Mouse (Mus musculus): ENCODE results near the gene Chga. TPM values are rescaled to one million over a fixed set of nuclear protein-coding genes. Genes with fewer than 3 reads are reported as not detected.

Chga gene
- total RNA-seq, 2 experiments from 2014 or later, result not detected

GRCm38 (mm10) chr12:102593699-102594098, 38.9 kb downstream of the Chga start:
- no peak for ATAC-seq (replicated peaks; ENCODE audit: low FRiP score, poor library complexity, severe bottlenecking)

GRCm38 (mm10) chr12:102594627-102595026, 39.9 kb downstream of the Chga start:
- ATAC-seq (replicated peaks; ENCODE audit: low FRiP score, poor library complexity, severe bottlenecking), result no peak

- ATAC-seq (replicated peaks; ENCODE audit: low FRiP score, poor library complexity, severe bottlenecking), result no peak
Measured at GRCm38 (mm10) chr12:102596410-102596809, 41.6 kb downstream of the Chga start.

- ATAC-seq (replicated peaks; ENCODE audit: low FRiP score, poor library complexity, severe bottlenecking), result no peak
Measured at GRCm38 (mm10) chr12:102597466-102597865, 42.7 kb downstream of the Chga start.

- ATAC-seq (replicated peaks; ENCODE audit: low FRiP score, poor library complexity, severe bottlenecking), result no peak
Measured at GRCm38 (mm10) chr12:102598535-102598934, 43.8 kb downstream of the Chga start.

- ATAC-seq (replicated peaks; ENCODE audit: low FRiP score, poor library complexity, severe bottlenecking), result no peak
Measured at GRCm38 (mm10) chr12:102599801-102600200, 45.0 kb downstream of the Chga start.

- ATAC-seq (replicated peaks; ENCODE audit: low FRiP score, poor library complexity, severe bottlenecking), result no peak
Measured at GRCm38 (mm10) chr12:102600345-102600744, 45.6 kb downstream of the Chga start.

- no peak for ATAC-seq (replicated peaks; ENCODE audit: low FRiP score, poor library complexity, severe bottlenecking)
Measured at GRCm38 (mm10) chr12:102601847-102602246, 47.1 kb downstream of the Chga start.

- ATAC-seq (replicated peaks; ENCODE audit: low FRiP score, poor library complexity, severe bottlenecking), result no peak
Measured at GRCm38 (mm10) chr12:102602255-102603041, 47.7 kb downstream of the Chga start.

- ATAC-seq (replicated peaks; ENCODE audit: low FRiP score, poor library complexity, severe bottlenecking), result no peak
Measured at GRCm38 (mm10) chr12:102605607-102606006, 50.8 kb downstream of the Chga start.

GRCm38 (mm10) chr12:102607066-102607465, 52.3 kb downstream of the Chga start:
- ATAC-seq (replicated peaks; ENCODE audit: low FRiP score, poor library complexity, severe bottlenecking), result no peak

GRCm38 (mm10) chr12:102607808-102608517, 53.2 kb downstream of the Chga start:
- no peak for ATAC-seq (replicated peaks; ENCODE audit: low FRiP score, poor library complexity, severe bottlenecking)

- no peak for ATAC-seq (replicated peaks; ENCODE audit: low FRiP score, poor library complexity, severe bottlenecking)
Measured at GRCm38 (mm10) chr12:102610927-102611326, 56.2 kb downstream of the Chga start.

GRCm38 (mm10) chr12:102612431-102612830, 57.7 kb downstream of the Chga start:
- ATAC-seq (replicated peaks; ENCODE audit: low FRiP score, poor library complexity, severe bottlenecking), result no peak

- no peak for ATAC-seq (replicated peaks; ENCODE audit: low FRiP score, poor library complexity, severe bottlenecking)
Measured at GRCm38 (mm10) chr12:102613411-102613810, 58.6 kb downstream of the Chga start.

Other genes with a start within 250 kb of the Chga start
- 16.3 and 28.1 TPM in 2 replicates for gene Lgmn, start 115.2 kb upstream of the Chga start, total RNA-seq (2015; ENCODE audit: low replicate concordance)
- gene Lgmn, start 115.2 kb upstream of the Chga start, total RNA-seq (2017; ENCODE audit: low replicate concordance), result 13.1 and 17.7 TPM in 2 replicates
- 11.9 and 15.9 TPM in 2 replicates for gene Golga5, start 85.8 kb upstream of the Chga start, total RNA-seq (2015; ENCODE audit: low replicate concordance)
- gene Golga5, start 85.8 kb upstream of the Chga start, total RNA-seq (2017; ENCODE audit: low replicate concordance), result 20.3 and 20.7 TPM in 2 replicates
- gene Itpk1, start 150.0 kb downstream of the Chga start, total RNA-seq (2015; ENCODE audit: low replicate concordance), result 2.5 TPM in 1 of 2 replicates, not detected in the other
- 0.64 and 0.98 TPM in 2 replicates for gene Itpk1, start 150.0 kb downstream of the Chga start, total RNA-seq (2017; ENCODE audit: low replicate concordance)
- 10.1 and 10.5 TPM in 2 replicates for gene Moap1, start 188.7 kb downstream of the Chga start, total RNA-seq (2015; ENCODE audit: low replicate concordance)
- gene Moap1, start 188.7 kb downstream of the Chga start, total RNA-seq (2017; ENCODE audit: low replicate concordance), result 8.2 TPM in 1 of 2 replicates, not detected in the other
- 2.9 and 3.4 TPM in 2 replicates for gene Tmem251, start 188.8 kb downstream of the Chga start, total RNA-seq (2015; ENCODE audit: low replicate concordance)
- 2.2 TPM in 1 of 2 replicates, not detected in the other for gene Tmem251, start 188.8 kb downstream of the Chga start, total RNA-seq (2017; ENCODE audit: low replicate concordance)
- not detected in 2 replicates for gene Gm28051, start 202.8 kb downstream of the Chga start, total RNA-seq (2015; ENCODE audit: low replicate concordance)
- not detected in 2 replicates for gene Gm28051, start 202.8 kb downstream of the Chga start, total RNA-seq (2017; ENCODE audit: low replicate concordance)
- gene Gon7, start 202.8 kb downstream of the Chga start, total RNA-seq (2015; ENCODE audit: low replicate concordance), result 10.5 and 17.2 TPM in 2 replicates
- 7.3 and 15.9 TPM in 2 replicates for gene Gon7, start 202.8 kb downstream of the Chga start, total RNA-seq (2017; ENCODE audit: low replicate concordance)
- 15.5 and 16.6 TPM in 2 replicates for gene Ubr7, start 203.0 kb downstream of the Chga start, total RNA-seq (2015; ENCODE audit: low replicate concordance)
- gene Ubr7, start 203.0 kb downstream of the Chga start, total RNA-seq (2017; ENCODE audit: low replicate concordance), result 13.8 and 24.4 TPM in 2 replicates
- 6.1 and 21.0 TPM in 2 replicates for gene Gm20604, start 203.7 kb downstream of the Chga start, total RNA-seq (2015; ENCODE audit: low replicate concordance)
- 9.1 and 12.9 TPM in 2 replicates for gene Gm20604, start 203.7 kb downstream of the Chga start, total RNA-seq (2017; ENCODE audit: low replicate concordance)

All from erythroid progenitor cell, adult 5-6 weeks (primary cell).